Mouse (Mus musculus) heart, adult 2 months (tissue): ENCODE measurements around the gene Olfr552. TPM values are rescaled to one million over a fixed set of nuclear protein-coding genes. Genes with fewer than 3 reads are reported as not detected.
"Not testable (repeated sequence)": the region's sequence is repeated elsewhere in the genome, so short reads cannot be mapped to it uniquely, and the experiment has no call there.

Experiments
- DNase-seq, 2 experiments: peaks; one replicate each; pipeline ENCODE4 v3.0.0; 2021
- H3K27ac ChIP-seq: fragments of 200-600 bp; 2 replicates; pipeline ENCODE4 v1.8.1; 2022
- H3K27me3 ChIP-seq: fragments of 200-500 bp; 2 replicates; pipeline ENCODE4 v1.6.1; 2012; ENCODE audit warnings: mild to moderate bottlenecking, low read length, inconsistent platforms, mixed read lengths; ENCODE audit not compliant: control insufficient read depth, insufficient read depth
- H3K36me3 ChIP-seq: fragments of 200-500 bp; 2 replicates; pipeline ENCODE4 v1.6.1; 2012; ENCODE audit warnings: low read length, inconsistent platforms; ENCODE audit not compliant: control insufficient read depth, insufficient read depth
- H3K4me1 ChIP-seq: fragments of 200-500 bp; 2 replicates; pipeline ENCODE4 v1.6.1; 2011; ENCODE audit warnings: low read length; ENCODE audit not compliant: control insufficient read depth, insufficient read depth
- H3K4me3 ChIP-seq: fragments of 200-600 bp; 2 replicates; pipeline ENCODE4 v1.8.1; 2022
- H3K79me2 ChIP-seq: fragments of 200-500 bp; replicated peaks from 2 replicates; pipeline ENCODE4 v1.6.1; 2012; ENCODE audit warnings: mild to moderate bottlenecking, inconsistent platforms, low read length, moderate library complexity, mixed read lengths; ENCODE audit not compliant: control insufficient read depth, insufficient read depth
- H3K9ac ChIP-seq: fragments of 200-500 bp; 2 replicates; pipeline ENCODE4 v1.6.1; 2012; ENCODE audit warnings: low read depth, mild to moderate bottlenecking, control low read depth, inconsistent platforms, low read length, mixed read lengths
- CTCF ChIP-seq: fragments of 200-600 bp; IDR thresholded peaks from 2 replicates; pipeline ENCODE4 v1.8.1; 2022; ENCODE audit warnings: antibody characterized with exemption, mild to moderate bottlenecking, moderate library complexity
- EP300 ChIP-seq: fragments of 200-500 bp; IDR thresholded peaks from 2 replicates; pipeline ENCODE4 v1.6.1; 2011; ENCODE audit warnings: low read depth, low read length, control low read depth; ENCODE audit not compliant: insufficient read depth
- POLR2A ChIP-seq: fragments of 200-500 bp; IDR thresholded peaks from 2 replicates; pipeline ENCODE4 v1.6.1; 2011; ENCODE audit warnings: mild to moderate bottlenecking, low read depth, low read length, control low read depth; ENCODE audit not compliant: insufficient read depth
- whole genome bisulfite sequencing: fragments of 180-500 bp; shearing (Covaris S2); methylation state at CpG from one replicate; pipeline ENCODE4 v1.1.7; 2018; 5-methylcytosine and 5-hydroxymethylcytosine counted together
- intact Hi-C: fragments of 180-260 bp; cut with DNase I; formaldehyde crosslinking; loops from one replicate; pipeline ENCODE4 v1.15.1; 2025
- polyA plus RNA-seq: library from polyadenylated mRNA; depleted of rRNA; stranded (reverse); fragments of >200 nt; gene quantifications from 2 replicates; pipeline ENCODE4 v1.2.3, GENCODE M21; 2012
- total RNA-seq, 2 experiments: library from RNA; stranded (reverse); gene quantifications; 2 replicates each; pipeline ENCODE4 v1.2.3; 2021

The Olfr552 gene
- total and polyA plus RNA-seq, 3 experiments = 0.13 to 0.20 TPM; not detected in 1

DNA sequence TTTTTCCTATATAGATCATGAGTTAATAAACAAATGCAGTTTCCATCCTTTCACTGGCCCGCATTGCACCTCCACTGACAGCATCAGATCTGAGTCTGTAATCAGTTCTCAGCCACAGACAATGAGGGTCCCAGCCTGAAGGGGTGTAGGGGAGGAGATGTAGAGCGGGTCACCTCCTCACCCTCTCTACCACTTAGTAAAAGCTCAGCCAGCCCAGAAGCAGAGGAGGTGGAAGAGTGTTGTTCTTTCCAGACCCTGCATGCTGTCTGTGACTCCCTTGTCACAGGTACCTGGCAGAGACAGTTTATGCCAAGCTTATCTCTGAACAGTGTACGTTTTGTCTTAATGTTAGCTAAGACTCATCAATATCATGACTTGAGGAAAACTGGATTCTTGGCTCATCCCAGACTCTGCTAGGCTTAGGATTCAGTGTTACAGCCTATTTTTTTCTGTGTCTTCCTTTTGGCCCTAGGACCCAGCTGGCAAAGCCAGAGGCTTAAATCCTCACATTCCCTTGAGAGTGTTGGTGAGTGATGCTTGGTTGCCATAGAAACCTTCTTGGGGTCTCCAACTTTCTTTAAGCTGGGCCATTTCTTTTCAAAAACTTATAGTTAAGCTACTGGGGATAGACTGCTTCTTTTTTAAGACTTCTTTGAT lies 24.3 kb upstream of the Olfr552 start:
- DNase-seq = no peak
- TF ChIP-seq POLR2A = no peak
- TF ChIP-seq CTCF = no peak
- TF ChIP-seq EP300 = no peak
- Histone ChIP-seq H3K9ac (no peak overlapping the region), H3K4me1 (no peaks in the 10 kb centered on the region; the same call in 1 of the 2 replicates), H3K36me3 (no peaks in the 10 kb centered on the region), H3K79me2 (no peaks in the 10 kb centered on the region), H3K27me3 (no peaks in the 10 kb centered on the region), H3K27ac (no peak overlapping the region), H3K4me3 (no peak overlapping the region)
- 77% methylated on average over 3 of the region's 3 CpGs for WGBS
- intact Hi-C loops = no loop called here

GRCm38 (mm10) chr7:102575998-102576397 lies 21.6 kb upstream of the Olfr552 start:
- Histone ChIP-seq H3K27ac (no peak overlapping the region), H3K4me1 (no peaks in the 10 kb centered on the region; the same call in 1 of the 2 replicates), H3K4me3 (no peak overlapping the region), H3K9ac (no peak overlapping the region), H3K27me3 (no peaks in the 10 kb centered on the region), H3K36me3 (no peaks in the 10 kb centered on the region), H3K79me2 (no peaks in the 10 kb centered on the region)
- intact Hi-C loops = no loop called here
- 57% methylated on average over 6 of the region's 6 CpGs for WGBS
- no peak for TF ChIP-seq POLR2A
- no peak for TF ChIP-seq EP300
- no peak for TF ChIP-seq CTCF
- no peak for DNase-seq

DNA sequence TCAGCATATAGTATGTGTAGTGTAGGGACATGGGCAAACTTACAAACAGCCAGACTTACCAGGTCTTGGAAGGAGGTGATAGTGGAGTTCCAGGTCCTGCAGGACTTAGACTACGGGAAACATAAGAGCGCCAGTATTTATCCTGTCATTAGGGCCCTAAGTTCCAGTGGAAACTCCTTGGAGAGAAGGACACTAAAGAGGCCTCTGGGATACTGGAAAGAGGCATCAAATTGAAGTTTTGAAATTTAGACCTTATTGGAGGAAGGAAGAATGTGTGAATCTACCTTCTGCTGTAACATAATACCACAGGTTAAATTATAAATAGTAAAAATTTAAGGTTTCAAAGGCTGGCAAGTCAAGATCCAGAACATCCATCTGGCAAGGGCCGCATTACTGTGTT lies 5.8 kb upstream of the Olfr552 start, which contains the start of gene Olfr551:
Gene Olfr551, minus strand, starts transcription at position 101 of the 400 bp plus-strand sequence.
- Histone ChIP-seq H3K79me2 (no peaks in the 10 kb centered on the region), H3K9ac (no peak within 1 kb of the TSS), H3K4me1 (no peaks in the 10 kb centered on the region), H3K27me3 (no peaks in the 10 kb centered on the region), H3K36me3 (no peaks in the 10 kb centered on the region), H3K27ac (no peak within 1 kb of the TSS), H3K4me3 (no peak within 1 kb of the TSS)
- TF ChIP-seq CTCF = no peak
- TF ChIP-seq EP300 = no peak
- TF ChIP-seq POLR2A = no peak
- WGBS = 92% methylated on average over 3 of the region's 3 CpGs
- intact Hi-C loops = no loop called here
- DNase-seq = no peak

- no peaks in the 10 kb centered on the region for H3K79me2 ChIP-seq
- intact Hi-C loops = no loop called here
- no peak within 1 kb of the TSS for H3K4me3 ChIP-seq
- no peak within 1 kb of the TSS for H3K27ac ChIP-seq
- TF ChIP-seq POLR2A (no peak), EP300 (no peak), CTCF (no peak)
- H3K4me1 ChIP-seq = no peaks in the 10 kb centered on the region
- no peak within 1 kb of the TSS for H3K9ac ChIP-seq
- no peaks in the 10 kb centered on the region for H3K36me3 ChIP-seq
- DNase-seq = no peak
- no peaks in the 10 kb centered on the region for H3K27me3 ChIP-seq
Observed at GRCm38 (mm10) chr7:102618118-102618517, 20.5 kb downstream of the Olfr552 start, which contains the start of gene Olfr553. TSS of gene Olfr553 (minus strand) at chr7:102618218.

GRCm38 (mm10) chr7:102619608-102620007 lies 22.0 kb downstream of the Olfr552 start:
- Histone ChIP-seq H3K9ac (no peak overlapping the region), H3K27ac (no peak overlapping the region), H3K79me2 (no peaks in the 10 kb centered on the region), H3K36me3 (no peaks in the 10 kb centered on the region), H3K27me3 (no peaks in the 10 kb centered on the region), H3K4me3 (no peak overlapping the region), H3K4me1 (no peaks in the 10 kb centered on the region)
- 22% methylated on average over 5 of the region's 5 CpGs for WGBS
- intact Hi-C loops = no loop called here
- no peak for TF ChIP-seq CTCF
- TF ChIP-seq EP300 = no peak
- TF ChIP-seq POLR2A = no peak
- DNase-seq = peak in 1 of 2 experiments; percentile 14

DNA sequence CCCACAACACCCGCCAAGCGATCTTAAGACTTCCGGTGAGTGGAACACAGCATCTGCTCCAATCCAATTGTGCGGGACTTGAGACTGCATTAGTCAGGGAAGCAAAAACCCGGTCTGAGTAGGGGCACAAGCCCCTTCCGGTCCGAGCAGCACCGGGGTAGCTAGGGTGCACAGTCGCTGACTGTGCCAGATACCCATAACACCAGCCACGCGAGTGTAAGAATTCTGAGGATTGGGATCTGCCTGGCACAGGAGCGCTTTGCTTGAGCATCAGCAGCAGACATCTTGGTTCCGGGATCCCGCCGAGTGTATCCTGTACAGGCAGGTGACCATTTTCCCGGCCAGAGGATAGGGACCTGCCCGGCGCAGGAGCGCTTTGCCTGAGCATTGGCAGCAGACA lies 22.8 kb downstream of the Olfr552 start:
- H3K4me1 ChIP-seq, H3K27ac ChIP-seq, intact Hi-C loops, H3K4me3 ChIP-seq, H3K27me3 ChIP-seq, H3K9ac ChIP-seq, DNase-seq, H3K36me3 ChIP-seq, H3K79me2 ChIP-seq: not testable (repeated sequence)
- 83% methylated on average over 19 of the region's 19 CpGs for WGBS
